Mouse (Mus musculus) frontal cortex, postnatal 10 days (tissue): ENCODE data around the gene E130308A19Rik.

Source experiments
- DNase-seq, 2 experiments: peaks; one replicate each; pipeline ENCODE4 v3.0.0; 2022; ENCODE audit warnings: low spot score in 2 of 2, mixed read lengths in 1 of 2

E130308A19Rik gene

GRCm38 (mm10) chr4:59727187-59727877 lies 101.3 kb downstream of the E130308A19Rik start:
- DNase-seq: no peak

GRCm38 (mm10) chr4:59727878-59728261 lies 101.9 kb downstream of the E130308A19Rik start:
- DNase-seq: no peak

- no peak for DNase-seq
Measured at GRCm38 (mm10) chr4:59728839-59729238, 102.8 kb downstream of the E130308A19Rik start.

- DNase-seq: no peak
Measured at GRCm38 (mm10) chr4:59731544-59731943, 105.5 kb downstream of the E130308A19Rik start.

- DNase-seq: no peak
Measured at GRCm38 (mm10) chr4:59739321-59739720, 113.3 kb downstream of the E130308A19Rik start.

- no peak for DNase-seq
Measured at GRCm38 (mm10) chr4:59739882-59740281, 113.9 kb downstream of the E130308A19Rik start.

- no peak for DNase-seq
Measured at GRCm38 (mm10) chr4:59753491-59754140, 127.6 kb downstream of the E130308A19Rik start.

GRCm38 (mm10) chr4:59756332-59757082 lies 130.5 kb downstream of the E130308A19Rik start:
- peak; percentile 59 to 65 for DNase-seq

GRCm38 (mm10) chr4:59757452-59758435 lies 131.7 kb downstream of the E130308A19Rik start:
- DNase-seq: no peak

GRCm38 (mm10) chr4:59760016-59760415 lies 134.0 kb downstream of the E130308A19Rik start:
- no peak for DNase-seq

- peak in 1 of 2 experiments; percentile 36 for DNase-seq
Measured at GRCm38 (mm10) chr4:59760636-59761364, 134.8 kb downstream of the E130308A19Rik start.

GRCm38 (mm10) chr4:59761365-59761729 lies 135.3 kb downstream of the E130308A19Rik start:
- DNase-seq: no peak

- DNase-seq: no peak
Measured at GRCm38 (mm10) chr4:59764950-59765349, 138.9 kb downstream of the E130308A19Rik start.

- no peak for DNase-seq
Measured at GRCm38 (mm10) chr4:59765385-59766005, 139.5 kb downstream of the E130308A19Rik start.

GRCm38 (mm10) chr4:59767717-59768116 lies 141.7 kb downstream of the E130308A19Rik start:
- no peak for DNase-seq

GRCm38 (mm10) chr4:59772171-59772879 lies 146.3 kb downstream of the E130308A19Rik start:
- no peak for DNase-seq

GRCm38 (mm10) chr4:59777828-59778227 lies 151.8 kb downstream of the E130308A19Rik start:
- no peak for DNase-seq

- DNase-seq: no peak
Measured at GRCm38 (mm10) chr4:59780568-59780967, 154.6 kb downstream of the E130308A19Rik start.

GRCm38 (mm10) chr4:59782853-59783684 lies 157.1 kb downstream of the E130308A19Rik start:
- DNase-seq: no peak
